Mouse (Mus musculus) kidney, adult 2 months (tissue): ENCODE results near the gene Tanc2.

Experiments
- CTCF ChIP-seq: fragments of 200-500 bp; conservative IDR thresholded peaks from 2 replicates; pipeline ENCODE4 v1.5.1; 2011; ENCODE audit warnings: low read depth, mild to moderate bottlenecking, control low read depth, low read length, moderate library complexity, mixed read lengths; ENCODE audit not compliant: insufficient read depth, insufficient read length
- POLR2A ChIP-seq: fragments of 200-500 bp; IDR thresholded peaks from one replicate; pipeline ENCODE4 v1.6.1; 2011; ENCODE audit warnings: low read depth, low read length, control low read depth

GRCm38 (mm10) chr11:105941973-105942372 lies 352.2 kb downstream of the Tanc2 start:
- TF ChIP-seq CTCF: no peak
- no peak for TF ChIP-seq POLR2A
